Mouse (Mus musculus) brain, embryonic 14.5 days (tissue): ENCODE results near the gene Vcp. TPM values are rescaled to one million over a fixed set of nuclear protein-coding genes. Genes with fewer than 3 reads are reported as not detected.

Experiments
- DNase-seq: peaks from one replicate; pipeline ENCODE4 v3.0.0-alpha.2; 2011; ENCODE audit warnings: low read depth
- CTCF ChIP-seq: fragments of 200-500 bp; IDR thresholded peaks from 2 replicates; pipeline ENCODE4 v1.5.1; 2012; ENCODE audit warnings: inconsistent platforms, mild to moderate bottlenecking, moderate library complexity, borderline replicate concordance; ENCODE audit not compliant: insufficient read depth, insufficient read length; ENCODE audit errors: extremely low read depth
- POLR2A ChIP-seq: fragments of 200-500 bp; IDR thresholded peaks from 2 replicates; pipeline ENCODE4 v1.6.1; 2012; ENCODE audit warnings: mild to moderate bottlenecking, inconsistent platforms, borderline replicate concordance; ENCODE audit not compliant: poor library complexity, insufficient read depth, insufficient read length, severe bottlenecking; ENCODE audit errors: extremely low read depth
- polyA plus RNA-seq: library from polyadenylated mRNA; depleted of rRNA; stranded (reverse); fragments of >200 nt; gene quantifications from 2 replicates; pipeline ENCODE4 v1.2.3, GENCODE M21; 2012; rRNA removed

The Vcp gene
- polyA plus RNA-seq, 1 experiment = 264 TPM

GRCm38 (mm10) chr4:42941396-42941795, 58.9 kb downstream of the Vcp start:
- no peak for DNase-seq
- TF ChIP-seq POLR2A = no peak
- TF ChIP-seq CTCF = no peak

DNA sequence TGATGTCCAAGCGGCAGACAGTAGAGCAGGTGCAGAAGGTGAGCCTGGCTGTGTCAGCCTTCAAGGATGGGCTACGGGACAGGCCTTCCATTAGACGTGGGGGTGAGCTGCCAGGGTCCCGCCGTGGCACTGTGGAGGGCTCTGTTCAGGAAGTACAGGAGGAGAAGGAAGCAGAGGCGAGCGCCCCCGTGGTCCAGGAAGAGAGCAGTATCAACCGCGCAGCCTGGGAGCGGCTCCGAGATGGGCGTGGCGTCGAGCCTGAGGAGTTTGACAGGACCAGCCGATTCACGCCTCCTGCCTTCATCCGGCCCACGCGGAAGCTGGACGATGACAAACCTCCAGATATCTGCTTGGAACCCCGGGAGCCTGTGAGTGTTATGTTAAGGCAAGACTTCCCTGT, 66.7 kb downstream of the Vcp start:
- TF ChIP-seq POLR2A = no peak
- no peak for TF ChIP-seq CTCF

GRCm38 (mm10) chr4:42932229-42932969, 67.9 kb downstream of the Vcp start:
- DNase-seq = no peak
- TF ChIP-seq CTCF (no peak), POLR2A (no peak)

More for the DNA sequence above, 66.7 kb downstream of the Vcp start:
- peak; percentile 68 for DNase-seq

Other genes starting within 250 kb of the Vcp start
- gene Ccl19, start 243.9 kb downstream of the Vcp start, polyA plus RNA-seq = not detected in 2 replicates
- 1.9 and 2.2 TPM in 2 replicates for gene Ccl21a, start 226.5 kb downstream of the Vcp start, polyA plus RNA-seq
- 0.03 TPM in 1 of 2 replicates, not detected in the other for gene Fam205a1, start 146.6 kb downstream of the Vcp start, polyA plus RNA-seq
- gene Gm12394, start 143.7 kb downstream of the Vcp start, polyA plus RNA-seq = 0.01 and 0.05 TPM in 2 replicates
- not detected in 2 replicates for gene Fam205c, start 126.3 kb downstream of the Vcp start, polyA plus RNA-seq
- gene Phf24, start 83.8 kb downstream of the Vcp start, polyA plus RNA-seq = 42.3 and 58.2 TPM in 2 replicates
- gene Dnajb5, start 50.7 kb downstream of the Vcp start, polyA plus RNA-seq = 72.1 and 101 TPM in 2 replicates
- not detected in 2 replicates for gene 1700022I11Rik, start 30.9 kb downstream of the Vcp start, polyA plus RNA-seq
- 26.9 and 44.7 TPM in 2 replicates for gene Fancg, start 10.0 kb upstream of the Vcp start, polyA plus RNA-seq
- gene Pigo, start 25.3 kb upstream of the Vcp start, polyA plus RNA-seq = 34.1 and 34.9 TPM in 2 replicates
- gene Stoml2, start 31.2 kb upstream of the Vcp start, polyA plus RNA-seq = 106 and 168 TPM in 2 replicates
- 38.3 and 51.3 TPM in 2 replicates for gene Fam214b, start 45.7 kb upstream of the Vcp start, polyA plus RNA-seq
- gene Unc13b, start 58.4 kb upstream of the Vcp start, polyA plus RNA-seq = 51.3 and 65.5 TPM in 2 replicates